Mouse (Mus musculus) lung, postnatal 0 days (tissue): ENCODE measurements around the gene Krt17. TPM values are rescaled to one million over a fixed set of nuclear protein-coding genes. Genes with fewer than 3 reads are reported as not detected.

Experiments used
- ATAC-seq: fragments of 200-750 bp; cut with Nextera tagmentation; 2 replicates; pipeline ENCODE4 v1.8.0; 2017; ENCODE audit warnings: moderate library complexity
- DNase-seq: peaks from one replicate; pipeline ENCODE4 v3.0.0-alpha.2; 2016; ENCODE audit warnings: low spot score
- H3K27ac ChIP-seq: fragments of 300-500 bp; sonication (generic); 2 replicates; pipeline ENCODE4 v1.5.1; 2014; ENCODE audit warnings: antibody characterized with exemption, mild to moderate bottlenecking, low read length, mixed read lengths
- H3K27me3 ChIP-seq: fragments of 300-500 bp; sonication (generic); replicated peaks from 2 replicates; pipeline ENCODE4 v1.6.1; 2014; ENCODE audit warnings: low read length, mixed read lengths; ENCODE audit not compliant: insufficient read depth
- H3K36me3 ChIP-seq: fragments of 300-500 bp; sonication (generic); 2 replicates; pipeline ENCODE4 v1.6.1; 2014; ENCODE audit warnings: low read length, mixed read lengths; ENCODE audit not compliant: insufficient read depth
- H3K4me1 ChIP-seq: fragments of 300-500 bp; sonication (generic); 2 replicates; pipeline ENCODE4 v1.6.1; 2014; ENCODE audit warnings: antibody characterized with exemption, low read depth, low read length, mixed read lengths; ENCODE audit not compliant: insufficient read depth
- H3K4me2 ChIP-seq: fragments of 300-500 bp; sonication (generic); replicated peaks from 2 replicates; pipeline ENCODE4 v1.6.1; 2014; ENCODE audit warnings: low read depth, mild to moderate bottlenecking, low read length, moderate library complexity, mixed read lengths
- H3K4me3 ChIP-seq: fragments of 300-500 bp; sonication (generic); 2 replicates; pipeline ENCODE4 v1.5.1; 2014; ENCODE audit warnings: low read depth, low read length
- H3K9ac ChIP-seq: fragments of 300-500 bp; sonication (generic); replicated peaks from 2 replicates; pipeline ENCODE4 v1.6.1; 2014; ENCODE audit warnings: low read depth, mild to moderate bottlenecking
- H3K9me3 ChIP-seq: fragments of 300-500 bp; sonication (generic); 2 replicates; pipeline ENCODE4 v1.6.1; 2016; ENCODE audit warnings: low read length, mixed read lengths
- CTCF ChIP-seq: IDR thresholded peaks from 2 replicates; pipeline ENCODE4 v1.5.1; 2016; ENCODE audit warnings: antibody characterized with exemption, mild to moderate bottlenecking
- EP300 ChIP-seq: IDR thresholded peaks from 2 replicates; pipeline ENCODE4 v1.6.1; 2016; ENCODE audit warnings: antibody characterized with exemption, mild to moderate bottlenecking, control low read depth
- WGBS: fragments of 180-500 bp; shearing (Covaris S2); extraction: QIAGEN DNeasy Blood & Tissue Kit; methylation state at CpG from one replicate; pipeline ENCODE4 v1.1.7; 2014; 5-methylcytosine and 5-hydroxymethylcytosine counted together
- polyA plus RNA-seq: library from polyadenylated mRNA; unstranded; fragments of >200 nt; fragmentation: Nextera tagmentation; extraction: Ambion mirVana; gene quantifications from 2 replicates; pipeline ENCODE4 v1.2.1, GENCODE M21; 2015

Krt17 gene
- polyA plus RNA-seq, 1 experiment from 2014 or later = 0.58 TPM

DNA sequence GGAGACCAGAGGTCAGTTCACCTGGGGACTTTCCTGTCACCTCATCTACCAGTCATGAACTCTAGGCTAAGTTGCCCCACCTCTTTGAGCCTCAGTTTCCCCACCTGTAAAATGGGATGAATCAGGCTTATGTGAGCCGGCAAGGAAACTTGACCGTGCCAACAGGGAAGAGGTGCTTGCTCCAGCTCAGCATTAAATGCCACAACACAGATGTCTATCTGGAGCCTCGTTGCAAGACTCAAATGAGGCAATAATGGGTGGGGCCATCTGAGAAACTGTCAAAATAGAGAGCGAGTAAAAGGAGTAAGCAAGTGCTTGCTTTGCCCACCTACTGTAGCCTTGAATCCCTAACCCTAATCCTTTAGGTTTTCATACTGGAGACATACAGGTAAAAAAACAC, 41.5 kb downstream of the Krt17 start:
- no peaks in the 10 kb centered on the region for H3K9me3 ChIP-seq
- H3K4me2 ChIP-seq = no peak overlapping the region
- 86% methylated on average over 4 of the region's 4 CpGs for WGBS
- ATAC-seq (no peak), DNase-seq (no peak)
- no peaks in the 10 kb centered on the region for H3K36me3 ChIP-seq
- no peak for TF ChIP-seq EP300
- no peak for TF ChIP-seq CTCF
- H3K27me3 ChIP-seq = no peaks in the 10 kb centered on the region
- H3K4me3 ChIP-seq = no peak overlapping the region
- H3K4me1 ChIP-seq = no peaks in the 10 kb centered on the region
- no peak overlapping the region for H3K27ac ChIP-seq
- H3K9ac ChIP-seq = no peak overlapping the region

GRCm38 (mm10) chr11:100208542-100208941, 52.3 kb downstream of the Krt17 start:
- Histone ChIP-seq H3K4me2 (no peak overlapping the region), H3K4me3 (no peak overlapping the region), H3K4me1 (no peaks in the 10 kb centered on the region), H3K9ac (no peak overlapping the region), H3K27ac (no peak overlapping the region), H3K36me3 (no peaks in the 10 kb centered on the region), H3K9me3 (no peaks in the 10 kb centered on the region), H3K27me3 (no peaks in the 10 kb centered on the region)
- ATAC-seq (no peak), DNase-seq (no peak)
- TF ChIP-seq EP300 (no peak), CTCF (no peak)
- 45% methylated on average over 6 of the region's 6 CpGs for WGBS

DNA sequence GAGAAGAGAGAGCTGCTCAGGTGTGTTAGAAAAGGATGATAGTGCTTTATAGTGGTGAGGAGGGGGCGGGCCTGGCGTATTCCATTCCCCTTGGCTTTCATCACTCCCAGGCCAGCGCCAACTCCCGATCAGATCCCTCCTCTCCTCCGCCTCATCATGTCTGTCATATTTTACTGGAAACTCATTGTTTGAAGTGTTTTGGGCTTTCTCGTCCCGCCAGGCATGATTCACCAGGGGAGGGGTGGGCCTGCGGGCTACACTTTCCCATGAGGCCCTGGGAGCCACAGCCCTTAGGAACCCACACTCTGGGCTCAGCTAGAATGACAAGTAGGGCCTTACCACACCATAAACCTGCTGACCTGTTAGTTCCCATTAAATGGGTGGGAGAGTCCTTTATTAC, 53.3 kb downstream of the Krt17 start, which contains the start of gene Krt14:
Gene Krt14 (minus strand): TSS at position 51 of the 400 bp plus-strand sequence.
- Histone ChIP-seq H3K9me3 (no peaks in the 10 kb centered on the region), H3K4me2 (no peak within 1 kb of the TSS), H3K27ac (no peak within 1 kb of the TSS), H3K27me3 (no peaks in the 10 kb centered on the region), H3K4me1 (no peaks in the 10 kb centered on the region), H3K36me3 (no peaks in the 10 kb centered on the region), H3K9ac (no peak within 1 kb of the TSS), H3K4me3 (no peak within 1 kb of the TSS)
- DNase-seq (no peak), ATAC-seq (no peak)
- 79% methylated on average over 8 of the region's 8 CpGs for WGBS
- no peak for TF ChIP-seq EP300

Other genes with a start within 250 kb of the Krt17 start
- gene Krt33a, start 244.8 kb downstream of the Krt17 start, polyA plus RNA-seq = 0.17 and 0.23 TPM in 2 replicates
- 0.16 TPM in 1 of 2 replicates, not detected in the other for gene Krt33b, start 231.2 kb downstream of the Krt17 start, polyA plus RNA-seq
- gene Krt34, start 219.5 kb downstream of the Krt17 start, polyA plus RNA-seq = 0.11 and 0.18 TPM in 2 replicates
- gene Krt31, start 210.5 kb downstream of the Krt17 start, polyA plus RNA-seq = not detected in 2 replicates
- gene Krt32, start 172.8 kb downstream of the Krt17 start, polyA plus RNA-seq = not detected in 2 replicates
- not detected in 2 replicates for gene Krt35, start 164.8 kb downstream of the Krt17 start, polyA plus RNA-seq
- 0.11 TPM in 1 of 2 replicates, not detected in the other for gene Krt36, start 155.4 kb downstream of the Krt17 start, polyA plus RNA-seq
- gene Krt13, start 139.5 kb downstream of the Krt17 start, polyA plus RNA-seq = 0.60 and 0.68 TPM in 2 replicates
- gene Krt15, start 125.1 kb downstream of the Krt17 start, polyA plus RNA-seq = 28.1 and 58.8 TPM in 2 replicates
- 460 and 573 TPM in 2 replicates for gene Krt19, start 112.4 kb downstream of the Krt17 start, polyA plus RNA-seq
- gene Krt9, start 67.8 kb downstream of the Krt17 start, polyA plus RNA-seq = not detected in 2 replicates
- 1.7 and 2.3 TPM in 2 replicates for gene Krt14, start 53.5 kb downstream of the Krt17 start, polyA plus RNA-seq
- gene Krt16, start 12.1 kb downstream of the Krt17 start, polyA plus RNA-seq = not detected in 2 replicates
- not detected in 2 replicates for gene Krt42, start 8.8 kb upstream of the Krt17 start, polyA plus RNA-seq
- 2,114 and 2,164 TPM in 2 replicates for gene Eif1, start 58.9 kb upstream of the Krt17 start, polyA plus RNA-seq
- gene Gast, start 73.4 kb upstream of the Krt17 start, polyA plus RNA-seq = not detected in 2 replicates
- 6.4 and 6.5 TPM in 2 replicates for gene Hap1, start 95.1 kb upstream of the Krt17 start, polyA plus RNA-seq
- gene Jup, start 136.7 kb upstream of the Krt17 start, polyA plus RNA-seq = 231 and 251 TPM in 2 replicates
- gene P3h4, start 153.8 kb upstream of the Krt17 start, polyA plus RNA-seq = 44.9 and 47.1 TPM in 2 replicates
- gene Fkbp10, start 154.7 kb upstream of the Krt17 start, polyA plus RNA-seq = 75.6 and 86.5 TPM in 2 replicates
- 56.3 and 57.6 TPM in 2 replicates for gene Nt5c3b, start 180.8 kb upstream of the Krt17 start, polyA plus RNA-seq
- gene Klhl10, start 180.9 kb upstream of the Krt17 start, polyA plus RNA-seq = 0.38 and 0.43 TPM in 2 replicates
- gene Klhl11, start 211.7 kb upstream of the Krt17 start, polyA plus RNA-seq = 3.6 and 4.1 TPM in 2 replicates